Mouse (Mus musculus) bone marrow, adult 2 months (tissue): ENCODE measurements around the gene Olfr47.

Experiments used
- CTCF ChIP-seq: fragments of 200-500 bp; IDR thresholded peaks from 2 replicates; pipeline ENCODE4 v1.5.1; 2011; ENCODE audit warnings: low read length, control low read depth; ENCODE audit not compliant: control insufficient read depth, insufficient read depth
- POLR2A ChIP-seq: fragments of 200-500 bp; IDR thresholded peaks from 2 replicates; pipeline ENCODE4 v1.6.1; 2011; ENCODE audit warnings: low read depth, mild to moderate bottlenecking, control low read depth, low read length, borderline replicate concordance; ENCODE audit not compliant: control insufficient read depth

- no peak for TF ChIP-seq CTCF
- TF ChIP-seq POLR2A, result no peak
Measured at GRCm38 (mm10) chr6:43274123-43274522, 42.8 kb downstream of the Olfr47 start.
